Mouse (Mus musculus) midbrain, embryonic 14.5 days (tissue): ENCODE measurements around the gene Dtx2. TPM values are rescaled to one million over a fixed set of nuclear protein-coding genes. Genes with fewer than 3 reads are reported as not detected.
A peak's percentile ranks its signal among the peaks of the same experiment; 100 is the strongest.

Experiments used
- ATAC-seq: fragments of 200-750 bp; cut with Nextera tagmentation; 2 replicates; pipeline ENCODE4 v1.8.0; 2017; ENCODE audit warnings: moderate number of reproducible peaks, moderate library complexity; ENCODE audit not compliant: low FRiP score, low TSS enrichment
- DNase-seq: peaks from one replicate; pipeline ENCODE4 v3.0.0-alpha.2; 2015
- H3K27ac ChIP-seq: fragments of 300-500 bp; sonication (generic); replicated peaks from 2 replicates; pipeline ENCODE4 v1.5.1; 2014; ENCODE audit warnings: mild to moderate bottlenecking, low read depth, low read length, moderate library complexity
- H3K27me3 ChIP-seq: fragments of 300-500 bp; sonication (generic); 2 replicates; pipeline ENCODE4 v1.6.1; 2014; ENCODE audit warnings: low read length, control low read depth, mixed read lengths; ENCODE audit not compliant: control insufficient read depth, insufficient read depth
- H3K36me3 ChIP-seq: fragments of 300-500 bp; sonication (generic); 2 replicates; pipeline ENCODE4 v1.6.1; 2014; ENCODE audit warnings: low read length, control low read depth; ENCODE audit not compliant: control insufficient read depth, insufficient read depth
- H3K4me1 ChIP-seq: fragments of 300-500 bp; sonication (generic); 2 replicates; pipeline ENCODE4 v1.6.1; 2014; ENCODE audit warnings: mild to moderate bottlenecking, antibody characterized with exemption, low read length, control low read depth; ENCODE audit not compliant: control insufficient read depth, insufficient read depth
- H3K4me2 ChIP-seq: fragments of 300-500 bp; sonication (generic); 2 replicates; pipeline ENCODE4 v1.6.1; 2014; ENCODE audit warnings: mild to moderate bottlenecking, low read length, moderate library complexity
- H3K4me3 ChIP-seq: fragments of 300-500 bp; sonication (generic); replicated peaks from 2 replicates; pipeline ENCODE4 v1.5.1; 2014; ENCODE audit warnings: low read depth, low read length
- H3K9ac ChIP-seq: fragments of 300-500 bp; sonication (generic); replicated peaks from 2 replicates; pipeline ENCODE4 v1.6.1; 2014; ENCODE audit warnings: mild to moderate bottlenecking, low read length, moderate library complexity
- H3K9me3 ChIP-seq: fragments of 300-500 bp; sonication (generic); 2 replicates; pipeline ENCODE4 v1.6.1; 2016; ENCODE audit warnings: low read length, control low read depth, mixed read lengths; ENCODE audit not compliant: control insufficient read depth
- WGBS: fragments of 180-500 bp; shearing (Covaris S2); extraction: QIAGEN DNeasy Blood & Tissue Kit; methylation state at CpG from one replicate; pipeline ENCODE4 v1.1.7; 2014; 5-methylcytosine and 5-hydroxymethylcytosine counted together
- polyA plus RNA-seq: library from polyadenylated mRNA; unstranded; fragments of >200 nt; fragmentation: Nextera tagmentation; extraction: Ambion mirVana; gene quantifications from 2 replicates; pipeline ENCODE4 v1.2.1, GENCODE M21; 2014

Gene Dtx2
- 23.0 and 24.0 TPM in 2 replicates for polyA plus RNA-seq

GRCm38 (mm10) chr5:135994725-135995687 is at the start of gene Dtx2:
Gene Dtx2, plus strand, starts transcription at chr5:135994800.
- Histone ChIP-seq H3K27ac (peak within 1 kb of the TSS; percentile 79), H3K9me3 (no peaks in the 10 kb centered on the region), H3K27me3 (no peaks in the 10 kb centered on the region), H3K4me3 (peak within 1 kb of the TSS; percentile 77), H3K9ac (peak within 1 kb of the TSS; percentile 84), H3K36me3 (peaks cover 32% of the 10 kb centered on the region), H3K4me2 (peak within 1 kb of the TSS; percentile 70), H3K4me1 (peaks cover 6% of the 10 kb centered on the region; the same call in 1 of the 2 replicates)
- peak; percentile 90 for ATAC-seq
- DNase-seq: peak; percentile 97
- WGBS: under 1% methylated on average over 47 of the region's 47 CpGs

GRCm38 (mm10) chr5:135945916-135946408 is 48.6 kb upstream of the Dtx2 start:
- H3K9me3 ChIP-seq: no peaks in the 10 kb centered on the region
- WGBS: 39% methylated on average over 10 of the region's 10 CpGs
- H3K27me3 ChIP-seq: no peaks in the 10 kb centered on the region
- no peak overlapping the region for H3K4me3 ChIP-seq
- H3K4me2 ChIP-seq: peak overlapping the region; percentile 11
- peak; percentile 74 for DNase-seq
- ATAC-seq: peak; percentile 50
- no peaks in the 10 kb centered on the region for H3K4me1 ChIP-seq
- H3K9ac ChIP-seq: no peak overlapping the region
- H3K36me3 ChIP-seq: no peaks in the 10 kb centered on the region
- H3K27ac ChIP-seq: peak overlapping the region; percentile 38; the same call in 1 of the 2 replicates

GRCm38 (mm10) chr5:135946621-135947020 is 48.0 kb upstream of the Dtx2 start:
- no peak overlapping the region for H3K4me2 ChIP-seq
- ATAC-seq: no peak
- H3K4me1 ChIP-seq: no peaks in the 10 kb centered on the region
- 73% methylated on average over 5 of the region's 5 CpGs for WGBS
- H3K27ac ChIP-seq: no peak overlapping the region
- no peaks in the 10 kb centered on the region for H3K9me3 ChIP-seq
- H3K27me3 ChIP-seq: no peaks in the 10 kb centered on the region
- no peak overlapping the region for H3K9ac ChIP-seq
- DNase-seq: peak; percentile 18
- no peak overlapping the region for H3K4me3 ChIP-seq
- no peaks in the 10 kb centered on the region for H3K36me3 ChIP-seq

- H3K4me2 ChIP-seq: no peak overlapping the region
- H3K27me3 ChIP-seq: no peaks in the 10 kb centered on the region
- 88% methylated on average over 11 of the region's 11 CpGs for WGBS
Measured at GRCm38 (mm10) chr5:135950710-135951412, 43.7 kb upstream of the Dtx2 start.

GRCm38 (mm10) chr5:135951660-135952059 is 42.9 kb upstream of the Dtx2 start:
- DNase-seq (no peak), ATAC-seq (no peak)
- no peaks in the 10 kb centered on the region for H3K4me1 ChIP-seq
- H3K9ac ChIP-seq: no peak overlapping the region
- no peaks in the 10 kb centered on the region for H3K36me3 ChIP-seq
- H3K27ac ChIP-seq: no peak overlapping the region
- 91% methylated on average over 2 of the region's 2 CpGs for WGBS
- no peak overlapping the region for H3K4me2 ChIP-seq
- H3K4me3 ChIP-seq: no peak overlapping the region
- no peaks in the 10 kb centered on the region for H3K27me3 ChIP-seq
- no peaks in the 10 kb centered on the region for H3K9me3 ChIP-seq

More at GRCm38 (mm10) chr5:135950710-135951412, 43.7 kb upstream of the Dtx2 start:
- Histone ChIP-seq H3K9me3 (no peaks in the 10 kb centered on the region), H3K4me1 (no peaks in the 10 kb centered on the region), H3K36me3 (no peaks in the 10 kb centered on the region), H3K4me3 (no peak overlapping the region), H3K9ac (no peak overlapping the region), H3K27ac (no peak overlapping the region)
- no peak for ATAC-seq
- DNase-seq: no peak

GRCm38 (mm10) chr5:135952830-135953229 is 41.8 kb upstream of the Dtx2 start:
- Histone ChIP-seq H3K27ac (no peak overlapping the region), H3K4me2 (no peak overlapping the region), H3K4me1 (peaks cover 5% of the 10 kb centered on the region), H3K36me3 (no peaks in the 10 kb centered on the region), H3K27me3 (no peaks in the 10 kb centered on the region), H3K9ac (no peak overlapping the region), H3K9me3 (no peaks in the 10 kb centered on the region), H3K4me3 (no peak overlapping the region)
- WGBS: 87% methylated on average over 2 of the region's 2 CpGs
- DNase-seq (no peak), ATAC-seq (no peak)

- H3K4me3 ChIP-seq: peak overlapping the region; percentile 29; the same call in 1 of the 2 replicates
Measured at GRCm38 (mm10) chr5:135956300-135957206, 38.0 kb upstream of the Dtx2 start.

More at GRCm38 (mm10) chr5:135956300-135957206, 38.0 kb upstream of the Dtx2 start:
- peak overlapping the region; percentile 53 for H3K4me2 ChIP-seq
- WGBS: 83% methylated on average over 9 of the region's 9 CpGs
- H3K9me3 ChIP-seq: no peaks in the 10 kb centered on the region
- ATAC-seq (no peak), DNase-seq (no peak)
- no peak overlapping the region; the same call in 1 of the 2 replicates for H3K9ac ChIP-seq
- peak overlapping the region; percentile 85 for H3K27ac ChIP-seq
- H3K36me3 ChIP-seq: no peaks in the 10 kb centered on the region
- no peaks in the 10 kb centered on the region for H3K27me3 ChIP-seq
- H3K4me1 ChIP-seq: peaks cover 7% of the 10 kb centered on the region
